Mouse (Mus musculus) forebrain, embryonic 15.5 days (tissue): ENCODE data around the gene Sh3glb1. TPM values are rescaled to one million over a fixed set of nuclear protein-coding genes. Genes with fewer than 3 reads are reported as not detected.

Source experiments
- ATAC-seq: fragments of 200-750 bp; cut with Nextera tagmentation; replicated peaks from 2 replicates; pipeline ENCODE4 v1.8.0; 2017; ENCODE audit warnings: mild to moderate bottlenecking, moderate TSS enrichment, moderate library complexity
- H3K27ac ChIP-seq: fragments of 300-500 bp; sonication (generic); replicated peaks from 2 replicates; pipeline ENCODE4 v1.5.1; 2015; ENCODE audit warnings: mild to moderate bottlenecking, inconsistent platforms
- H3K27me3 ChIP-seq: fragments of 300-500 bp; sonication (generic); 2 replicates; pipeline ENCODE4 v1.6.1; 2015; ENCODE audit warnings: inconsistent platforms
- H3K36me3 ChIP-seq: fragments of 300-500 bp; sonication (generic); 2 replicates; pipeline ENCODE4 v1.6.1; 2015; ENCODE audit warnings: mild to moderate bottlenecking, inconsistent platforms
- H3K4me1 ChIP-seq: fragments of 300-500 bp; sonication (generic); 2 replicates; pipeline ENCODE4 v1.6.1; 2015; ENCODE audit warnings: inconsistent platforms
- H3K4me2 ChIP-seq: fragments of 300-500 bp; sonication (generic); replicated peaks from 2 replicates; pipeline ENCODE4 v1.6.1; 2015; ENCODE audit warnings: mild to moderate bottlenecking, inconsistent platforms
- H3K4me3 ChIP-seq: fragments of 300-500 bp; sonication (generic); 2 replicates; pipeline ENCODE4 v1.5.1; 2015; ENCODE audit warnings: mild to moderate bottlenecking, inconsistent platforms
- H3K9ac ChIP-seq: fragments of 300-500 bp; sonication (generic); replicated peaks from 2 replicates; pipeline ENCODE4 v1.6.1; 2015; ENCODE audit warnings: mild to moderate bottlenecking, inconsistent platforms
- H3K9me3 ChIP-seq: fragments of 300-500 bp; sonication (generic); 2 replicates; pipeline ENCODE4 v1.6.1; 2016; ENCODE audit warnings: inconsistent platforms
- WGBS: fragments of 180-500 bp; shearing (Covaris S2); methylation state at CpG from one replicate; pipeline ENCODE4 v1.1.7; 2015; ENCODE audit warnings: mixed read lengths; 5-methylcytosine and 5-hydroxymethylcytosine counted together
- polyA plus RNA-seq: library from polyadenylated mRNA; unstranded; fragments of >200 nt; fragmentation: Nextera tagmentation; extraction: Ambion mirVana; gene quantifications from 2 replicates; pipeline ENCODE4 v1.2.1, GENCODE M21; 2015

Gene Sh3glb1
- polyA plus RNA-seq, 1 experiment from 2014 or later: 96.7 TPM

GRCm38 (mm10) chr3:144664363-144665299 is 55.5 kb downstream of the Sh3glb1 start:
- H3K9me3 ChIP-seq: no peaks in the 10 kb centered on the region
- no peaks in the 10 kb centered on the region for H3K27me3 ChIP-seq
- no peak overlapping the region for H3K4me2 ChIP-seq
- H3K4me1 ChIP-seq: no peaks in the 10 kb centered on the region
- H3K36me3 ChIP-seq: no peaks in the 10 kb centered on the region
- H3K9ac ChIP-seq: no peak overlapping the region
- H3K4me3 ChIP-seq: no peak overlapping the region
- no peak overlapping the region for H3K27ac ChIP-seq
- no peak for ATAC-seq
- 55% methylated on average over 22 of the region's 22 CpGs for WGBS

GRCm38 (mm10) chr3:144663415-144664093 is 56.6 kb downstream of the Sh3glb1 start:
- H3K9me3 ChIP-seq: no peaks in the 10 kb centered on the region
- H3K4me3 ChIP-seq: no peak overlapping the region
- no peak overlapping the region for H3K27ac ChIP-seq
- WGBS: 96% methylated on average over 7 of the region's 7 CpGs
- no peak for ATAC-seq
- no peak overlapping the region for H3K9ac ChIP-seq
- no peaks in the 10 kb centered on the region for H3K27me3 ChIP-seq
- no peak overlapping the region for H3K4me2 ChIP-seq
- no peaks in the 10 kb centered on the region for H3K4me1 ChIP-seq
- no peaks in the 10 kb centered on the region for H3K36me3 ChIP-seq

GRCm38 (mm10) chr3:144662215-144662852 is 57.8 kb downstream of the Sh3glb1 start:
- Histone ChIP-seq H3K27me3 (no peaks in the 10 kb centered on the region), H3K9me3 (no peaks in the 10 kb centered on the region), H3K4me2 (no peak overlapping the region), H3K9ac (no peak overlapping the region), H3K36me3 (no peaks in the 10 kb centered on the region), H3K4me1 (no peaks in the 10 kb centered on the region), H3K4me3 (no peak overlapping the region), H3K27ac (no peak overlapping the region)
- WGBS: 86% methylated on average over 8 of the region's 8 CpGs
- ATAC-seq: no peak

GRCm38 (mm10) chr3:144661439-144661838 is 58.7 kb downstream of the Sh3glb1 start:
- ATAC-seq: no peak
- Histone ChIP-seq H3K27ac (no peak overlapping the region), H3K4me1 (no peaks in the 10 kb centered on the region), H3K9me3 (no peaks in the 10 kb centered on the region), H3K4me3 (no peak overlapping the region), H3K4me2 (no peak overlapping the region), H3K36me3 (no peaks in the 10 kb centered on the region), H3K27me3 (no peaks in the 10 kb centered on the region), H3K9ac (no peak overlapping the region)
- 90% methylated on average over 3 of the region's 3 CpGs for WGBS

DNA sequence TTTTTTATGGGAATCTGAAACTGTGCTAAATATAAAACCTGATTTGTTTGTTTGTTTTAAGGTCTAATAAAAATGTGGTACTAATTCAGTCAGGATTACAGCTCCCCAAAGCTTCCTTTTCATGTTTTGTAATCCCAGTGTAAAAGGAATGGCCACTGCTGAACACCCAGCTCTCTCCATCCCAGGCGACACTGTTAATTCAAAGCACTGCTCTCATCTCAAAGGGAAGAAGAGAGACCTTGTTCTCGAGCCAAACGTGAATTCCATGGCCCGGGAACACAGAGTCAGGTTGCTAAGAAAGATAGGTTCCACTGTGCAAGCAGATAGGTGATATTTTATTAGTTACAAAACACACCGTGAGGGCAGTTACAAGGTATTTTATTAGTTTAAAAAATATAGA is 75.9 kb downstream of the Sh3glb1 start:
- H3K27ac ChIP-seq: no peak overlapping the region
- H3K4me3 ChIP-seq: no peak overlapping the region
- 31% methylated on average over 5 of the region's 5 CpGs for WGBS
- no peak overlapping the region for H3K9ac ChIP-seq
- no peaks in the 10 kb centered on the region for H3K27me3 ChIP-seq
- H3K4me2 ChIP-seq: no peak overlapping the region
- H3K4me1 ChIP-seq: 0 out of 2 replicates have a peak, but pooled peaks cover 3% of the 10 kb centered on the region
- no peak for ATAC-seq
- H3K9me3 ChIP-seq: no peaks in the 10 kb centered on the region
- no peaks in the 10 kb centered on the region for H3K36me3 ChIP-seq

GRCm38 (mm10) chr3:144643301-144643871 is 76.7 kb downstream of the Sh3glb1 start:
- H3K27ac ChIP-seq: no peak overlapping the region
- H3K4me1 ChIP-seq: 0 out of 2 replicates have a peak, but pooled peaks cover 3% of the 10 kb centered on the region
- WGBS: 14% methylated on average over 2 of the region's 2 CpGs
- no peak overlapping the region for H3K4me2 ChIP-seq
- H3K9ac ChIP-seq: no peak overlapping the region
- H3K36me3 ChIP-seq: no peaks in the 10 kb centered on the region
- no peaks in the 10 kb centered on the region for H3K9me3 ChIP-seq
- H3K4me3 ChIP-seq: no peak overlapping the region
- H3K27me3 ChIP-seq: no peaks in the 10 kb centered on the region
- peak; percentile 29; the same call in 1 of the 2 replicates for ATAC-seq

GRCm38 (mm10) chr3:144642141-144642540 is 78.0 kb downstream of the Sh3glb1 start:
- WGBS: 88% methylated on average over 4 of the region's 4 CpGs
- Histone ChIP-seq H3K36me3 (no peaks in the 10 kb centered on the region), H3K9me3 (no peaks in the 10 kb centered on the region), H3K9ac (no peak overlapping the region), H3K27ac (no peak overlapping the region), H3K4me3 (no peak overlapping the region), H3K4me1 (0 out of 2 replicates have a peak, but pooled peaks cover 3% of the 10 kb centered on the region), H3K27me3 (no peaks in the 10 kb centered on the region), H3K4me2 (no peak overlapping the region)
- ATAC-seq: no peak

DNA sequence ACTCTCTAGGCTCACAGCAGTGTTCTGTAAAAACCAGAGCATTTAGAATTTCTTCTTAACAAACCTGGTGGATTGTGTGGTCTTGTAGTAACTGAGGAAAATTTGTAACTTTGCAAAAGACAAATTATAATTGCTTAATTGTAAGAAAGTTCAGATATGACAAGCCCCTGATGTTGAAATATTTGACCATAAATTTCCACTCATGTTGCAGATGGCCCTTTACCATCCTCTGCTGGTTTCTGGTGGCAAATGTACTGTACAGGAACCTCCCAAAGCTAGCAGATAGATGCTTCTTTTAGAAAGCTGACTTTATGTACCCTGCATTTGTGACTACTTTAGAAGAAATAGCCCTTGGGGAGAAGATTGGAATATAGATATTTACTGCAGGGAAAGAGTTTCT is 80.1 kb downstream of the Sh3glb1 start:
- H3K27ac ChIP-seq: no peak overlapping the region
- no peaks in the 10 kb centered on the region for H3K36me3 ChIP-seq
- no peak overlapping the region for H3K4me3 ChIP-seq
- 0 out of 2 replicates have a peak, but pooled peaks cover 3% of the 10 kb centered on the region for H3K4me1 ChIP-seq
- no peaks in the 10 kb centered on the region for H3K27me3 ChIP-seq
- no peak overlapping the region for H3K9ac ChIP-seq
- H3K4me2 ChIP-seq: no peak overlapping the region
- no peaks in the 10 kb centered on the region for H3K9me3 ChIP-seq
- ATAC-seq: no peak

- Histone ChIP-seq H3K36me3 (no peaks in the 10 kb centered on the region), H3K27me3 (no peaks in the 10 kb centered on the region), H3K9ac (no peak overlapping the region), H3K27ac (no peak overlapping the region), H3K9me3 (no peaks in the 10 kb centered on the region), H3K4me2 (no peak overlapping the region), H3K4me3 (no peak overlapping the region), H3K4me1 (0 out of 2 replicates have a peak, but pooled peaks cover 3% of the 10 kb centered on the region)
- 76% methylated on average over 3 of the region's 3 CpGs for WGBS
- ATAC-seq: no peak
Observed at GRCm38 (mm10) chr3:144639387-144639786, 80.7 kb downstream of the Sh3glb1 start.

DNA sequence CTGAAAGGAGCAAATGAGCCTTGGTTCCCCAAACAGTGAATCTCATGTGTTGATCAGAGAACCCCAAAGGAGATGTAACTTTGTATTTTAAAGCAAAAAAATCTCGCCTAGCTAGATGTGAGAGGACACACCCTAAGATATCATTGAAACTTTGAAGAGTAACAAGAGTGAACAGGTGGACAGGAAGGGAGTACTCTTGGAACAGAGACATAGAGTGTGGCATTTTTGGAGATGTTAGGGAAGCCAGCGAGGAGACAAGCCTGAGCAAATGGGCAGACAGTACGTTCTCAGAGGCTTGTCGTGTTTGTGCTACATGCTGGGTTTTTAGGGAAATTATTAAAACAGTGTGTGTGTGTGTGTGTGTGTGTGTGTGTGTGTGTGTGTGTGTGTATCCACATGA is 82.0 kb downstream of the Sh3glb1 start:
- no peak for ATAC-seq
- no peak overlapping the region for H3K27ac ChIP-seq

GRCm38 (mm10) chr3:144635236-144635635 is 84.9 kb downstream of the Sh3glb1 start:
- H3K4me3 ChIP-seq: no peak overlapping the region
- no peak overlapping the region for H3K4me2 ChIP-seq
- H3K27me3 ChIP-seq: no peaks in the 10 kb centered on the region
- H3K9me3 ChIP-seq: no peaks in the 10 kb centered on the region
- WGBS: 88% methylated on average over 5 of the region's 5 CpGs
- H3K27ac ChIP-seq: no peak overlapping the region
- H3K4me1 ChIP-seq: no peaks in the 10 kb centered on the region
- no peak for ATAC-seq
- H3K36me3 ChIP-seq: no peaks in the 10 kb centered on the region
- H3K9ac ChIP-seq: no peak overlapping the region

More for the DNA sequence above, 82.0 kb downstream of the Sh3glb1 start:
- Histone ChIP-seq H3K4me3 (no peak overlapping the region), H3K9me3 (no peaks in the 10 kb centered on the region), H3K27me3 (no peaks in the 10 kb centered on the region), H3K9ac (no peak overlapping the region), H3K4me2 (no peak overlapping the region), H3K36me3 (no peaks in the 10 kb centered on the region), H3K4me1 (no peaks in the 10 kb centered on the region)
- 87% methylated on average over 4 of the region's 4 CpGs for WGBS
